Mouse (Mus musculus): Measurements from ENCODE around the gene Capn6. TPM values are rescaled to one million over a fixed set of nuclear protein-coding genes. Genes with fewer than 3 reads are reported as not detected.

Gene Capn6
- polyA plus RNA-seq (2017; shearing (Covaris generic)): under 1 TPM; 0.17 to 0.67 TPM

DNA sequence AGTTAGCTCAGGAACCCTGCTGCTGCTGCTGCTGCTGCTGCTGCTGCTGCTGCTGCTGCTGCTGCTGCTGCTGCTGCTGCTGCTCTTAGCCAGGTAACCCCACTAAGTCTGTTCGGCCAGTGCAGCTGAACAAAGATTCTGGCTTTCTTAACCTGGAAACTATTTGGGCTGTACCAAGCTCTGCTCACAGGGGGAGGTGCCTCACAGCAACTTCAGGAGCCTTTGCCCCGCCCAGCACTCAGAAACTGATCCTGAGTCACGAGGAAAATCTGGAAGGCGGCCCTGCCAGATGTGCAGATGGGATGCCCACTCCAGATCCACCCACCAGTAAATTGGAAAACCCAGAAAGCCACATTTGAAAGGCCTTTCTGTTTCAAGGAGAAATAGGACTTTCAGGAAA, at the start of gene Capn6:
TSS of gene Capn6 (minus strand) at position 203 of the 400 bp plus-strand sequence.

Other genes starting within 250 kb of the Capn6 start
- under 1 TPM; 0.13 to 0.62 TPM for gene Dcx, start 105.9 kb upstream of the Capn6 start, polyA plus RNA-seq (2017; shearing (Covaris generic))

All from inflammation-experienced regulatory T-cells (primary cell).